Mouse (Mus musculus): ENCODE results near the gene Kcnn3. TPM values are rescaled to one million over a fixed set of nuclear protein-coding genes. Genes with fewer than 3 reads are reported as not detected.

The Kcnn3 gene
- total RNA-seq, 1 experiment, result 0.13 TPM

GRCm38 (mm10) chr3:89558972-89559910, 39.3 kb downstream of the Kcnn3 start:
- no peak for DNase-seq (ENCODE audit: low read depth, low spot score)
- H3K9me3 ChIP-seq (ENCODE audit: control insufficient read depth, insufficient read depth, low read depth, low read length), result no peaks in the 10 kb centered on the region
- in situ Hi-C loops (cut with MboI; ENCODE audit: low sequenced_read_pairs in 2 of 2, unreplicated experiment in 2 of 2), result no loop called here
- H3K4me3 ChIP-seq (ENCODE audit: insufficient read depth in 1 of 2, low read depth in 1 of 2, low read length in 2 of 2, poor library complexity in 1 of 2, severe bottlenecking in 1 of 2), result no peak overlapping the region
- H3K9ac ChIP-seq (ENCODE audit: insufficient read depth, low read depth, low read length, poor library complexity, severe bottlenecking), result no peak overlapping the region
- no peaks in the 10 kb centered on the region for H3K36me3 ChIP-seq (ENCODE audit: control insufficient read depth, insufficient read depth, low read length, poor library complexity, severe bottlenecking)
- H3K4me1 ChIP-seq (ENCODE audit: control insufficient read depth in 2 of 2, insufficient read depth in 2 of 2, low read length in 2 of 2, poor library complexity in 1 of 2), result peaks cover 0 to under 1% of the 10 kb centered on the region in 2 experiments; a peak in 1 of 4 replicates
- no peak for TF ChIP-seq ZC3H11A (IDR thresholded peaks at IDR 0.05; ENCODE audit: borderline replicate concordance, low read depth, low read length)
- TF ChIP-seq ZNF384 (IDR thresholded peaks at IDR 0.05; ENCODE audit: low read depth, low read length), result no peak
- no peak for TF ChIP-seq CHD2 (IDR thresholded peaks at IDR 0.05; ENCODE audit: low read depth, low read length)
- TF ChIP-seq HCFC1 (IDR thresholded peaks at IDR 0.05; ENCODE audit: borderline replicate concordance, insufficient read depth, low read length), result no peak
- TF ChIP-seq MAFK (IDR thresholded peaks at IDR 0.05; ENCODE audit: insufficient read depth, low read depth, low read length), result no peak
- H3K27ac ChIP-seq (ENCODE audit: insufficient read depth, low read depth, low read length, poor library complexity, severe bottlenecking), result no peak overlapping the region

- no peaks in the 10 kb centered on the region; a peak in 1 of 4 replicates for H3K4me1 ChIP-seq (ENCODE audit: control insufficient read depth in 2 of 2, insufficient read depth in 2 of 2, low read length in 2 of 2, poor library complexity in 1 of 2)
- in situ Hi-C loops (cut with MboI; ENCODE audit: low sequenced_read_pairs in 2 of 2, unreplicated experiment in 2 of 2), result no loop called here
- H3K36me3 ChIP-seq (ENCODE audit: control insufficient read depth, insufficient read depth, low read length, poor library complexity, severe bottlenecking), result no peaks in the 10 kb centered on the region
- no peak overlapping the region for H3K9ac ChIP-seq (ENCODE audit: insufficient read depth, low read depth, low read length, poor library complexity, severe bottlenecking)
- no peaks in the 10 kb centered on the region for H3K9me3 ChIP-seq (ENCODE audit: control insufficient read depth, insufficient read depth, low read depth, low read length)
- H3K27ac ChIP-seq (ENCODE audit: insufficient read depth, low read depth, low read length, poor library complexity, severe bottlenecking), result no peak overlapping the region
- no peak for TF ChIP-seq ZC3H11A (IDR thresholded peaks at IDR 0.05; ENCODE audit: borderline replicate concordance, low read depth, low read length)
- TF ChIP-seq MAFK (IDR thresholded peaks at IDR 0.05; ENCODE audit: insufficient read depth, low read depth, low read length), result no peak
- TF ChIP-seq ZNF384 (IDR thresholded peaks at IDR 0.05; ENCODE audit: low read depth, low read length), result no peak
- TF ChIP-seq HCFC1 (IDR thresholded peaks at IDR 0.05; ENCODE audit: borderline replicate concordance, insufficient read depth, low read length), result no peak
- TF ChIP-seq CHD2 (IDR thresholded peaks at IDR 0.05; ENCODE audit: low read depth, low read length), result no peak
- no peak overlapping the region for H3K4me3 ChIP-seq (ENCODE audit: insufficient read depth in 1 of 2, low read depth in 1 of 2, low read length in 2 of 2, poor library complexity in 1 of 2, severe bottlenecking in 1 of 2)
- no peak for DNase-seq (ENCODE audit: low read depth, low spot score)
Observed at GRCm38 (mm10) chr3:89561386-89561785, 41.4 kb downstream of the Kcnn3 start.

GRCm38 (mm10) chr3:89565371-89565770, 45.4 kb downstream of the Kcnn3 start:
- Histone ChIP-seq H3K36me3 (ENCODE audit: control insufficient read depth, insufficient read depth, low read length, poor library complexity, severe bottlenecking) (no peaks in the 10 kb centered on the region), H3K9ac (ENCODE audit: insufficient read depth, low read depth, low read length, poor library complexity, severe bottlenecking) (no peak overlapping the region), H3K4me1 (ENCODE audit: control insufficient read depth in 2 of 2, insufficient read depth in 2 of 2, low read length in 2 of 2, poor library complexity in 1 of 2) (no peaks in the 10 kb centered on the region), H3K27ac (ENCODE audit: insufficient read depth, low read depth, low read length, poor library complexity, severe bottlenecking) (no peak overlapping the region), H3K4me3 (ENCODE audit: insufficient read depth in 1 of 2, low read depth in 1 of 2, low read length in 2 of 2, poor library complexity in 1 of 2, severe bottlenecking in 1 of 2) (no peak overlapping the region), H3K9me3 (ENCODE audit: control insufficient read depth, insufficient read depth, low read depth, low read length) (no peaks in the 10 kb centered on the region)
- TF ChIP-seq ZC3H11A (IDR thresholded peaks at IDR 0.05; ENCODE audit: borderline replicate concordance, low read depth, low read length) (no peak), ZNF384 (IDR thresholded peaks at IDR 0.05; ENCODE audit: low read depth, low read length) (no peak), MAFK (IDR thresholded peaks at IDR 0.05; ENCODE audit: insufficient read depth, low read depth, low read length) (no peak), HCFC1 (IDR thresholded peaks at IDR 0.05; ENCODE audit: borderline replicate concordance, insufficient read depth, low read length) (no peak), CHD2 (IDR thresholded peaks at IDR 0.05; ENCODE audit: low read depth, low read length) (no peak)
- in situ Hi-C loops (cut with MboI; ENCODE audit: low sequenced_read_pairs in 2 of 2, unreplicated experiment in 2 of 2), result no loop called here
- no peak for DNase-seq (ENCODE audit: low read depth, low spot score)

GRCm38 (mm10) chr3:89569058-89569457, 49.1 kb downstream of the Kcnn3 start:
- TF ChIP-seq ZNF384 (IDR thresholded peaks at IDR 0.05; ENCODE audit: low read depth, low read length) (no peak), MAFK (IDR thresholded peaks at IDR 0.05; ENCODE audit: insufficient read depth, low read depth, low read length) (0 out of 2 replicates have a peak, but pooled peaks have one; percentile 14)
- H3K4me3 ChIP-seq (ENCODE audit: insufficient read depth in 1 of 2, low read depth in 1 of 2, low read length in 2 of 2, poor library complexity in 1 of 2, severe bottlenecking in 1 of 2), result no peak overlapping the region
- H3K4me1 ChIP-seq (ENCODE audit: control insufficient read depth in 2 of 2, insufficient read depth in 2 of 2, low read length in 2 of 2, poor library complexity in 1 of 2), result peaks cover 0 to 3% of the 10 kb centered on the region in 2 experiments; a peak in 2 of 4 replicates
- H3K27ac ChIP-seq (ENCODE audit: insufficient read depth, low read depth, low read length, poor library complexity, severe bottlenecking), result no peak overlapping the region
- no peak overlapping the region for H3K9ac ChIP-seq (ENCODE audit: insufficient read depth, low read depth, low read length, poor library complexity, severe bottlenecking)
- no peaks in the 10 kb centered on the region for H3K9me3 ChIP-seq (ENCODE audit: control insufficient read depth, insufficient read depth, low read depth, low read length)
- no peak for DNase-seq (ENCODE audit: low read depth, low spot score)
- H3K36me3 ChIP-seq (ENCODE audit: control insufficient read depth, insufficient read depth, low read length, poor library complexity, severe bottlenecking), result no peaks in the 10 kb centered on the region
- in situ Hi-C loops (cut with MboI; ENCODE audit: low sequenced_read_pairs in 2 of 2, unreplicated experiment in 2 of 2), result no loop called here
